Mouse (Mus musculus) lung, adult 2 months (tissue): ENCODE data around the gene Ldhb.
"Not testable (repeated sequence)": the region's sequence is repeated elsewhere in the genome, so short reads cannot be mapped to it uniquely, and the experiment has no call there.

Source experiments
- CTCF ChIP-seq: fragments of 200-500 bp; IDR thresholded peaks from 2 replicates; pipeline ENCODE4 v1.5.1; 2011; ENCODE audit warnings: mild to moderate bottlenecking, low read length, control low read depth; ENCODE audit not compliant: insufficient read depth
- POLR2A ChIP-seq: fragments of 200-500 bp; IDR thresholded peaks from 2 replicates; pipeline ENCODE4 v1.6.1; 2011; ENCODE audit warnings: low read depth, mild to moderate bottlenecking, control low read depth, low read length, borderline replicate concordance; ENCODE audit errors: extremely low read depth

DNA sequence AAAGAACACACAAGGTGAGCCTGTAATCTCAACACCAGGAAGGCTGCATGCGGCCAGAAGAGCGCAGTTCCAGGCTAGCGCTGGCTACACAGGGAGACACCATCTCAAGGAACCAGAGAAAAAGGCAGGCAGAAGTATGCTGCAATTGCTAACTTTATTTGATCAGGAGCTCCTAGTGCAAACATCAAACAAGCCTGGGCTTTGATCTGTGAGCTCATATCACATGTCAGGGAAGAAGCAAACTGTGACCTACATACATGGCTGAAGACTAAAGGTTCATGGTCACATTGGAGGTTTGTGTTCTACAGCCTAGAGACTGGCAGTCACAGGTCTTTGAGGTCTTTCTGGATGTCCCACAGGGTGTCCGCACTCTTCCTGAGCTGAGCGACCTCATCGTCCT, 17.6 kb downstream of the Ldhb start:
- TF ChIP-seq POLR2A, CTCF: not testable (repeated sequence)
